Mouse (Mus musculus): ENCODE results near the gene Asgr2. TPM values are rescaled to one million over a fixed set of nuclear protein-coding genes. Genes with fewer than 3 reads are reported as not detected.

Gene Asgr2
- not detected in 4 replicates for total RNA-seq (2023)

DNA sequence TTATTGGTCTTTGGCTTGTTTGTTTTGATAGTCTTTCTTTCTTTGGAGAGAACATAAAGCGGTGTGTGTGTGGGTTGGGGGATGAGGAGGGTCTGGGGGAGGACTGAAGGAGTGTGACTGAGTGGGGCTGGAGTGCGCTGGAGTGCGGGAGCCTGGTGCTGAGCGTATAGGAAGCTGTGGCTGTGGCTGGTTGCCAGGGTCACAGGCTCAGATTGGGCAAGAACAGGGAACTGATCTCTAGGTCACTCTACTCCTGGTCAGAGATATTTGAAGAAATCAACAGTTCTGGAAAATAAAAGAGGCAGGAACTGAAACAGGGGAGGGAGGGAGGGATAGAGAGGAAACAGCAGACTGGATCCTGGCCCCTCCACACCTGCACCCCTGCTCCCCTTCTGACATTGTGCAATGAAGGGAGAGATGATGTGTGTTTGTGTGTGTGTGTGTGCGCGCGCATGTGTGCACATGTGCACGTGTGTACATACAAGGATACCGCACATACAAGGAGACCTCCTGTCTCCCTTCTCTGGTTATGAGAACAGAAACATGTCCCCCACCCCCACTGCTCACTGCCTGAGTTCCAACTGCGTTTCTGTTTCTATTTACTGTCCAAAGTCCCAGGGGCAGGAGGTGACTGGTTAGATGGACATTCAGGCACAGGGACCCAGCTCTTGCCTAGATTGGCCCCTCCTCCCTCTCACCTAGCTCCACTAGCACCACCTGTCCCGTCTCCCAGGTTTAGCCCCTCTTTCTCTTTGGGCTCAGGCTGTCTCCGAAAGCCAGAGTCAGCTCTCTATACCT, at the start of gene Asgr2:
TSS of gene Asgr2 (plus strand) at position 659 of the 798 bp plus-strand sequence.

DNA sequence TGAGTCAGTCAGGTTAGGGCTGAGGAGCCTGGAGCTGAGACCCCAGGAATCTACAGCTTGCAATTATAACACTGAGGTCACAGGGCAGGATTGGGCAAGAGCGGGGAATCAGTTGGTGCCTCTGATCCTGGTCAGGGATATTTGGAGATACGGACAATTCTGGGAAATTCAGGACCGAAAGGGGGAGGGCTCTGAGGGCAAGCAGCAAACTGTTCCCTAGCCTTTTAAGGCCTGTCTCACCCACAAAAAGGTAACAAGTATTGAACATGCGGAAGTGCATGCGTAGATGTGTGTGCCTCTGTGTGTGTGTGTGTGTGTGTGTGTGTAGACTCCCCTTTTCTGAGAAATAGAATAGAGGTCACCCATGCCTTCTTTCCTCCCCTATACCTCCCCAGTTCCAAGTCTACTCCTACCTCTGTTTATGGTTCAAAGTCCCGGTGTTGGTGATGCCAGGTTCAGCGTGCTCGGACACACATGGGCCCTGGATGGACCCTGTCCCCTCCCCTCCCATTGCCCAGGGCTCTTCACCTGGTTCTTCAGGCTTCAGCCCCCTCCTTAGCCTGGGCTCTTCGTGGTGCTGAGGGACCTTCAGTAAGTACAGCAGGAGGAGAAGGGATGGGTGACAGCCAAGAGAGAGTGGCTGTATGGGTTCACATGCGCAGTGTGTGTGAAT, 38.4 kb upstream of the Asgr2 start, which contains the start of gene Asgr1:
TSS of gene Asgr1 (plus strand) at position 188 of the 673 bp plus-strand sequence.

DNA sequence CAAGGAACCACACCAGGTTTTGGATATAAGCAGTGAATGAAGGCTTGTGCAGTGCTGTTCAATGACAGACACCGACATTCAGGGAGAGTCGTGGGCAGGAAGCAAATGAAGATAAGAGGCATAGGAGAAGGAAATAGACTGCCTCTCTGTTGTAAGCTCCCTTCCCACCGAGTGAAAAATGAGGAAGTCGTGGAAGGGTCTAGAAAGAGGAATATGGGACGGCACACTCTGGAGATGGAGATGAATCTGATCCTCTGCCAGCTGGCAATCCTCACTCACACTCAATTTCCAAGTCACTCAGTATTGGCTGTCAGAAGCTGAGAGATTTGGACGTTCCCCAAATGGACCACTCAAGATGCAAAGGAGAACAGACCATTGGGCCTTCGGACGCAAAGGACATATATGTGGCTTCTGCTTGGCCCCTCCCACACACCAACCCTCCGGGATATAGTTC, 37.5 kb downstream of the Asgr2 start, which contains the start of gene Mgl2:
TSS of gene Mgl2 (plus strand) at position 404 of the 454 bp plus-strand sequence.

Other genes starting within 250 kb of the Asgr2 start
- 9.9 to 12.6 TPM (median 11.5 TPM) in 4 replicates for gene Plscr3, start 246.3 kb upstream of the Asgr2 start, total RNA-seq (2023)
- gene Tnk1, start 233.9 kb upstream of the Asgr2 start, total RNA-seq (2023), result not detected in 4 replicates
- gene Tmem95, start 214.6 kb upstream of the Asgr2 start, total RNA-seq (2023), result not detected in 4 replicates
- 1.3 to 2.6 TPM (median 2.3 TPM) in 4 replicates for gene Kctd11, start 211.2 kb upstream of the Asgr2 start, total RNA-seq (2023)
- 473 to 501 TPM (median 485 TPM) in 4 replicates for gene Acap1, start 197.1 kb upstream of the Asgr2 start, total RNA-seq (2023)
- 1.2 to 3.5 TPM (median 2.0 TPM) in 4 replicates for gene 2810408A11Rik, start 191.7 kb upstream of the Asgr2 start, total RNA-seq (2023)
- 51.5 to 76.4 TPM (median 73.4 TPM) in 4 replicates for gene Neurl4, start 191.6 kb upstream of the Asgr2 start, total RNA-seq (2023)
- 144 to 150 TPM (median 147 TPM) in 4 replicates for gene Gps2, start 178.8 kb upstream of the Asgr2 start, total RNA-seq (2023)
- 337 to 380 TPM (median 350 TPM) in 4 replicates for gene Eif5a, start 170.7 kb upstream of the Asgr2 start, total RNA-seq (2023)
- gene Ybx2, start 156.8 kb upstream of the Asgr2 start, total RNA-seq (2023), result not detected in 4 replicates
- gene Slc2a4, start 144.5 kb upstream of the Asgr2 start, total RNA-seq (2023), result not detected in 4 replicates
- not detected in 4 replicates for gene Cldn7, start 127.9 kb upstream of the Asgr2 start, total RNA-seq (2023)
- gene Ctdnep1, start 111.5 kb upstream of the Asgr2 start, total RNA-seq (2023), result 87.5 to 123 TPM (median 99.1 TPM) in 4 replicates
- 49.4 to 55.9 TPM (median 52.5 TPM) in 4 replicates for gene Elp5, start 110.1 kb upstream of the Asgr2 start, total RNA-seq (2023)
- gene Gabarap, start 101.5 kb upstream of the Asgr2 start, total RNA-seq (2023), result 285 to 331 TPM (median 318 TPM) in 4 replicates
- 48.3 to 52.7 TPM (median 51.4 TPM) in 4 replicates for gene Phf23, start 96.9 kb upstream of the Asgr2 start, total RNA-seq (2023)
- 51.2 to 61.3 TPM (median 58.7 TPM) in 4 replicates for gene Dvl2, start 92.0 kb upstream of the Asgr2 start, total RNA-seq (2023)
- 44.6 to 55.5 TPM (median 48.8 TPM) in 4 replicates for gene Acadvl, start 77.2 kb upstream of the Asgr2 start, total RNA-seq (2023)
- gene Dlg4, start 75.7 kb upstream of the Asgr2 start, total RNA-seq (2023), result 3.9 to 7.2 TPM (median 4.3 TPM) in 4 replicates
- gene Asgr1, start 38.6 kb upstream of the Asgr2 start, total RNA-seq (2023), result not detected in 4 replicates
- not detected in 4 replicates for gene Mgl2, start 37.7 kb downstream of the Asgr2 start, total RNA-seq (2023)
- not detected in 4 replicates for gene Clec10a, start 63.6 kb downstream of the Asgr2 start, total RNA-seq (2023)
- gene Slc16a11, start 120.1 kb downstream of the Asgr2 start, total RNA-seq (2023), result not detected in 4 replicates
- 2.3 to 6.7 TPM (median 2.5 TPM) in 4 replicates for gene Slc16a13, start 128.4 kb downstream of the Asgr2 start, total RNA-seq (2023)
- gene Bcl6b, start 137.2 kb downstream of the Asgr2 start, total RNA-seq (2023), result 0.38 to 0.97 TPM (median 0.72 TPM) in 3 of 4 replicates, not detected in the other
- 58.0 to 66.5 TPM (median 65.5 TPM) in 4 replicates for gene 0610010K14Rik, start 145.3 kb downstream of the Asgr2 start, total RNA-seq (2023)
- gene Gm21988, start 147.2 kb downstream of the Asgr2 start, total RNA-seq (2023), result 1.9 to 7.8 TPM (median 4.1 TPM) in 4 replicates
- 56.1 to 99.7 TPM (median 83.1 TPM) in 4 replicates for gene Rnasek, start 147.2 kb downstream of the Asgr2 start, total RNA-seq (2023)
- gene Alox12, start 162.7 kb downstream of the Asgr2 start, total RNA-seq (2023), result 0.18 to 0.31 TPM (median 0.26 TPM) in 3 of 4 replicates, not detected in the other
- not detected in 4 replicates for gene Alox12e, start 230.0 kb downstream of the Asgr2 start, total RNA-seq (2023)